Mouse (Mus musculus) cortical plate, adult 2 months (tissue): Measurements from ENCODE around the gene Shroom1.

Experiments
- CTCF ChIP-seq: fragments of 200-500 bp; IDR thresholded peaks from 2 replicates; pipeline ENCODE4 v1.5.1; 2011; ENCODE audit warnings: mild to moderate bottlenecking, control low read depth, low read length; ENCODE audit not compliant: insufficient read depth; ENCODE audit errors: extremely low read depth
- POLR2A ChIP-seq: fragments of 200-500 bp; IDR thresholded peaks from 2 replicates; pipeline ENCODE4 v1.6.1; 2011; ENCODE audit warnings: mild to moderate bottlenecking, low read length, control low read depth; ENCODE audit not compliant: insufficient read depth; ENCODE audit errors: extremely low read depth

- TF ChIP-seq CTCF (no peak), POLR2A (no peak)
Measured at GRCm38 (mm10) chr11:53479171-53479782, 22.3 kb downstream of the Shroom1 start.
